Mouse (Mus musculus) myocyte (in vitro differentiated cells): ENCODE measurements around the gene Gm10643. TPM values are rescaled to one million over a fixed set of nuclear protein-coding genes. Genes with fewer than 3 reads are reported as not detected.

Experiments
- H3K27me3 ChIP-seq: one replicate; pipeline ENCODE4 v1.6.1; 2011; ENCODE audit not compliant: control insufficient read depth, insufficient read depth, insufficient read length
- H3K36me3 ChIP-seq: one replicate; pipeline ENCODE4 v1.6.1; 2011; ENCODE audit not compliant: control insufficient read depth, insufficient read depth
- H3K4me2 ChIP-seq: one replicate; pipeline ENCODE4 v1.6.1; 2011; ENCODE audit warnings: low read depth, control low read depth
- H3K4me3 ChIP-seq: one replicate; pipeline ENCODE4 v1.5.1; 2011; ENCODE audit warnings: mild to moderate bottlenecking, control low read depth, moderate library complexity
- H3K79me2 ChIP-seq: one replicate; pipeline ENCODE4 v1.6.1; 2011; ENCODE audit not compliant: control insufficient read depth, insufficient read depth
- H3ac ChIP-seq: one replicate; pipeline ENCODE4 v1.6.1; 2011; ENCODE audit not compliant: control insufficient read depth, insufficient read length
- CEBPB ChIP-seq: IDR thresholded peaks from 2 replicates; pipeline ENCODE4 v1.6.1; 2011; ENCODE audit warnings: mild to moderate bottlenecking, moderate library complexity; ENCODE audit not compliant: poor library complexity, insufficient read depth, severe bottlenecking
- E2F4 ChIP-seq: IDR thresholded peaks from one replicate; pipeline ENCODE4 v1.6.1; 2011; ENCODE audit warnings: mild to moderate bottlenecking, control low read depth, moderate library complexity; ENCODE audit not compliant: insufficient read depth
- MAX ChIP-seq: IDR thresholded peaks from one replicate; pipeline ENCODE4 v1.6.1; 2011; ENCODE audit warnings: low read depth, mild to moderate bottlenecking, control low read depth
- MYOD1 ChIP-seq, 3 experiments: IDR thresholded peaks; one replicate each; pipeline ENCODE4 v1.6.1; 2011; ENCODE audit warnings: control low read depth in 2 of 3, low read depth in 2 of 3, mild to moderate bottlenecking in 2 of 3, moderate library complexity in 1 of 3; ENCODE audit not compliant: insufficient read length in 2 of 3, control insufficient read depth in 1 of 3
- MYOG ChIP-seq, 3 experiments: IDR thresholded peaks; one replicate each; pipeline ENCODE4 v1.6.1; 2011; ENCODE audit warnings: control low read depth in 2 of 3, low read depth in 2 of 3, mild to moderate bottlenecking in 2 of 3; ENCODE audit not compliant: insufficient read length in 2 of 3, control insufficient read depth in 1 of 3, insufficient read depth in 1 of 3
- POLR2A ChIP-seq: IDR thresholded peaks from one replicate; pipeline ENCODE4 v1.6.1; 2011; ENCODE audit warnings: low read depth, mild to moderate bottlenecking, control low read depth, moderate library complexity; ENCODE audit not compliant: insufficient read length
- POLR2AphosphoS2 ChIP-seq: IDR thresholded peaks from one replicate; pipeline ENCODE4 v1.6.1; 2011; ENCODE audit warnings: low read depth, control low read depth; ENCODE audit not compliant: insufficient read length
- REST ChIP-seq: IDR thresholded peaks from one replicate; pipeline ENCODE4 v1.6.1; 2011; ENCODE audit warnings: mild to moderate bottlenecking, control low read depth, moderate library complexity; ENCODE audit not compliant: insufficient read depth, insufficient read length
- SRF ChIP-seq: IDR thresholded peaks from one replicate; pipeline ENCODE4 v1.6.1; 2011; ENCODE audit warnings: low read depth; ENCODE audit not compliant: control insufficient read depth, insufficient read length
- TCF12 ChIP-seq: IDR thresholded peaks from one replicate; pipeline ENCODE4 v1.6.1; 2011; ENCODE audit warnings: mild to moderate bottlenecking, control low read depth; ENCODE audit not compliant: poor library complexity, insufficient read depth, severe bottlenecking
- TCF3 ChIP-seq: IDR thresholded peaks from one replicate; pipeline ENCODE4 v1.6.1; 2011; ENCODE audit warnings: low read depth, control low read depth; ENCODE audit not compliant: insufficient read length
- USF1 ChIP-seq: IDR thresholded peaks from one replicate; pipeline ENCODE4 v1.6.1; 2011; ENCODE audit warnings: low read depth, mild to moderate bottlenecking, control low read depth, moderate library complexity
- polyA plus RNA-seq: library from polyadenylated mRNA; unstranded; fragments of >200 nt; fragmentation: generic; extraction: Trizol; gene quantifications from one replicate; pipeline ENCODE4 v1.2.1, GENCODE M21; 2012; ENCODE audit warnings: missing spikeins

The Gm10643 gene
- polyA plus RNA-seq, 1 experiment, result 0.35 TPM

- peaks cover 13% of the 10 kb centered on the region for H3K36me3 ChIP-seq
- H3K27me3 ChIP-seq, result no peaks in the 10 kb centered on the region
- no peak overlapping the region for H3ac ChIP-seq
- TF ChIP-seq TCF12, result no peak
- TF ChIP-seq SRF, result no peak
- no peak for TF ChIP-seq USF1
- TF ChIP-seq MYOD1 (IDR thresholded peaks at IDR 0.05; ENCODE audit: control insufficient read depth in 1 of 3, insufficient read length in 2 of 3, low read depth in 2 of 3), result no peak
- TF ChIP-seq POLR2AphosphoS2, result no peak
- TF ChIP-seq CEBPB, result no peak
- no peak for TF ChIP-seq E2F4
- TF ChIP-seq POLR2A, result no peak
- TF ChIP-seq REST, result no peak
- no peaks in the 10 kb centered on the region for H3K79me2 ChIP-seq
- H3K4me2 ChIP-seq, result no peak overlapping the region
- no peak overlapping the region for H3K4me3 ChIP-seq
These were observed 18.9 kb upstream of the Gm10643 start for GRCm38 (mm10) chr8:84083829-84084241.

- Histone ChIP-seq H3K4me2 (no peak overlapping the region), H3K27me3 (no peaks in the 10 kb centered on the region), H3ac (no peak overlapping the region), H3K36me3 (peaks cover 13% of the 10 kb centered on the region), H3K4me3 (no peak overlapping the region), H3K79me2 (no peaks in the 10 kb centered on the region)
- TF ChIP-seq POLR2AphosphoS2, result no peak
- TF ChIP-seq CEBPB, result no peak
- TF ChIP-seq SRF, result no peak
- TF ChIP-seq MYOG (IDR thresholded peaks at IDR 0.05; ENCODE audit: control insufficient read depth in 1 of 3, insufficient read depth in 1 of 3, insufficient read length in 2 of 3, low read depth in 2 of 3), result no peak
- TF ChIP-seq MAX, result no peak
- TF ChIP-seq E2F4, result no peak
- no peak for TF ChIP-seq MYOD1 (IDR thresholded peaks at IDR 0.05; ENCODE audit: control insufficient read depth in 1 of 3, insufficient read length in 2 of 3, low read depth in 2 of 3)
- TF ChIP-seq TCF3, result no peak
- TF ChIP-seq TCF12, result no peak
- TF ChIP-seq USF1, result no peak
- no peak for TF ChIP-seq POLR2A
- no peak for TF ChIP-seq REST
These were observed 14.3 kb upstream of the Gm10643 start for GRCm38 (mm10) chr8:84079206-84079605.

GRCm38 (mm10) chr8:84076849-84077248 lies 11.9 kb upstream of the Gm10643 start:
- Histone ChIP-seq H3K36me3 (peaks cover 7% of the 10 kb centered on the region), H3K27me3 (no peaks in the 10 kb centered on the region)
- TF ChIP-seq SRF (no peak), E2F4 (no peak), REST (no peak), CEBPB (no peak)

GRCm38 (mm10) chr8:84076412-84076811 lies 11.5 kb upstream of the Gm10643 start:
- Histone ChIP-seq H3ac (no peak overlapping the region), H3K79me2 (no peaks in the 10 kb centered on the region), H3K27me3 (no peaks in the 10 kb centered on the region), H3K36me3 (peaks cover 7% of the 10 kb centered on the region), H3K4me3 (no peak overlapping the region), H3K4me2 (no peak overlapping the region)
- no peak for TF ChIP-seq TCF3
- no peak for TF ChIP-seq USF1
- TF ChIP-seq MYOG (IDR thresholded peaks at IDR 0.05; ENCODE audit: control insufficient read depth in 1 of 3, insufficient read depth in 1 of 3, insufficient read length in 2 of 3, low read depth in 2 of 3), result no peak
- no peak for TF ChIP-seq TCF12
- no peak for TF ChIP-seq POLR2A
- TF ChIP-seq REST, result no peak
- TF ChIP-seq SRF, result no peak
- TF ChIP-seq E2F4, result no peak
- no peak for TF ChIP-seq MYOD1 (IDR thresholded peaks at IDR 0.05; ENCODE audit: control insufficient read depth in 1 of 3, insufficient read length in 2 of 3, low read depth in 2 of 3)
- no peak for TF ChIP-seq MAX
- no peak for TF ChIP-seq CEBPB
- TF ChIP-seq POLR2AphosphoS2, result no peak

More at GRCm38 (mm10) chr8:84076849-84077248, 11.9 kb upstream of the Gm10643 start:
- no peaks in the 10 kb centered on the region for H3K79me2 ChIP-seq
- H3K4me3 ChIP-seq, result no peak overlapping the region
- no peak overlapping the region for H3K4me2 ChIP-seq
- H3ac ChIP-seq, result no peak overlapping the region

GRCm38 (mm10) chr8:84073230-84073976 lies 8.5 kb upstream of the Gm10643 start:
- TF ChIP-seq POLR2A (no peak), TCF12 (no peak), REST (no peak), POLR2AphosphoS2 (no peak), CEBPB (no peak), MYOG (IDR thresholded peaks at IDR 0.05; ENCODE audit: control insufficient read depth in 1 of 3, insufficient read depth in 1 of 3, insufficient read length in 2 of 3, low read depth in 2 of 3) (no peak), SRF (no peak), MAX (no peak), E2F4 (no peak), MYOD1 (IDR thresholded peaks at IDR 0.05; ENCODE audit: control insufficient read depth in 1 of 3, insufficient read length in 2 of 3, low read depth in 2 of 3) (no peak), USF1 (no peak), TCF3 (no peak)
- H3K4me2 ChIP-seq, result no peak overlapping the region
- no peaks in the 10 kb centered on the region for H3K27me3 ChIP-seq
- no peak overlapping the region for H3ac ChIP-seq
- no peak overlapping the region for H3K4me3 ChIP-seq
- H3K79me2 ChIP-seq, result peaks cover 20% of the 10 kb centered on the region
- no peaks in the 10 kb centered on the region for H3K36me3 ChIP-seq
